Mouse (Mus musculus) C2C12 (cell line): ENCODE data around the gene Kcnma1.
A peak's percentile ranks its signal among the peaks of the same experiment; 100 is the strongest.

Experiments used
- CTCF ChIP-seq: IDR thresholded peaks from one replicate; pipeline ENCODE4 v1.5.1; 2011; ENCODE audit not compliant: control insufficient read depth, insufficient read depth, insufficient read length
- USF1 ChIP-seq: IDR thresholded peaks from one replicate; pipeline ENCODE4 v1.6.1; 2011; ENCODE audit warnings: low read depth, mild to moderate bottlenecking, control low read depth, moderate library complexity

GRCm38 (mm10) chr14:23400777-23401469, 613.4 kb downstream of the Kcnma1 start:
- TF ChIP-seq CTCF (peak; percentile 42), USF1 (no peak)
